In the genomic region with DNA sequence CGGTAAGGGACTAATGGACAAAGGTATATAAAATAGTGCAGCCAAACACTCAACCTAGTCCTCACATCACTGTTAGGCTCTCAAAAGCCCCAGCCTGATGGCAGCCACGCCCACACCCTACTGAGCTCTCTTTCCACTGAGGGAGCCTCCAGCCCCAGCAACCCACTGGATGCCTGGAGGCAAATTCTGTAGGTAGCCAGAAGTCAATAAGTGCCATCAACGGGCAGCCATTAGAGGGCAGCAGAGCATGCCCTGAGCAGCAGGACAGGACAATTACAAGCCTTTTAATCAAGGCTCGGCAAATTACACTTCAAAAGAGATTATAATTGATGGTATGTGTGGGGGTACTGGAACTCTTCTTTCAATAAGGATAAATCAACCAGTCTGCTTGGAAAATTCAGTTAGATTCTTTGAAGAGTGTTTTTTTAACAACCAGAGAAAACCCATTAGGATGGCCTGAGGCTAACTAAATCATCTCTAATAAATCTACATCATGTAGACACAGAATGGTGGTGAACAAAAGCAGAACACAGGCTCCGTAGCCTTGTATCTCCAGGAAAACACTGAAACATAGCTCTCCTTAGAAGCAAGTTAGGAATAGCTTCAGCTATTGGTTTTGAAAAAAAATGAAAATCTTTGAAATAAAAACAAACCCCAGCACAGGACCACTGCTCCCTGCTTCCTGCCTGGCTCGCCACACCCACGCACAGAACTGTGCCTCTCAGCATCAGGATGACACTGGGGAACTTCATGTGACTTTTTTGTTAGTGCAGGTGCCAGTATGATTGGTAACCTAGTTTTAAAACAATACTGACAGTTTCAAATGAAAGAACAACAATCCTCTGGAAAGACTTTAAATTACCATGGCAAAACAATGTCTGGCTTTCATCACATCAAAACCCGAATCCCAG, we compare ENCODE assay signal across 9 mouse cellular contexts. TPM values are rescaled to one million over a fixed set of nuclear protein-coding genes. Genes with fewer than 3 reads are reported as not detected.
DNase-seq lines count a peak whose midpoint lies in the region; ATAC-seq and TF ChIP-seq lines count a peak whose summit lies in the region.
"Had no signal": no experiment of that assay in that cellular context is flagged by ENCODE, and none has a peak within 500 bp of the region (broad histone marks: within the 10 kb centered on the region; RNA-seq: fewer than 3 reads in every experiment).

No protein-coding gene starts in this region.

- H3K9me3 ChIP-seq in limb, embryonic 10.5 days (replicated peaks) = no peaks in the 10 kb centered on the region
- no peaks in the 10 kb centered on the region for H3K9me3 ChIP-seq in midbrain, postnatal 0 days (ENCODE audit: low read length)
- H3K9me3 ChIP-seq: limb, embryonic 12.5 days had no signal

- peak; percentile 81 to 88 for ATAC-seq in hematopoietic stem cell, adult 5-6 weeks (replicated peaks in 1 of 2; ENCODE audit: insufficient read depth in 1 of 2, low FRiP score in 2 of 2, low TSS enrichment in 1 of 2, low read depth in 1 of 2, poor library complexity in 2 of 2, severe bottlenecking in 2 of 2)
- ATAC-seq in midbrain, postnatal 0 days (ENCODE audit: low FRiP score) = no peak

- H3K36me3 ChIP-seq in limb, embryonic 10.5 days = peaks cover 19% of the 10 kb centered on the region
- H3K36me3 ChIP-seq in midbrain, postnatal 0 days (ENCODE audit: insufficient read depth, low read length) = no peaks in the 10 kb centered on the region

- H3K27ac ChIP-seq in layer of hippocampus, adult 2 months = no peak overlapping the region; the same call in 1 of the 2 replicates
- no peak overlapping the region for H3K27ac ChIP-seq in limb, embryonic 10.5 days
- no peak overlapping the region for H3K27ac ChIP-seq in midbrain, postnatal 0 days (ENCODE audit: low read depth, low read length)
- H3K27ac ChIP-seq: limb, embryonic 12.5 days had no signal

- H3K9ac ChIP-seq in midbrain, postnatal 0 days (replicated peaks; ENCODE audit: low read length, poor library complexity, severe bottlenecking) = no peak overlapping the region
- H3K9ac ChIP-seq: limb, embryonic 12.5 days had no signal

- no peak overlapping the region for H3K4me2 ChIP-seq in midbrain, postnatal 0 days (ENCODE audit: low read depth, low read length, poor library complexity, severe bottlenecking)
- H3K4me2 ChIP-seq: limb, embryonic 12.5 days had no signal

- H3K4me3 ChIP-seq in layer of hippocampus, adult 2 months = no peak overlapping the region
- H3K4me3 ChIP-seq in limb, embryonic 10.5 days = no peak overlapping the region
- H3K4me3 ChIP-seq in midbrain, postnatal 0 days (ENCODE audit: low read depth, low read length) = no peak overlapping the region
- H3K4me3 ChIP-seq: limb, embryonic 12.5 days had no signal

- H3K4me1 ChIP-seq in limb, embryonic 10.5 days = peaks cover 46% of the 10 kb centered on the region
- no peaks in the 10 kb centered on the region for H3K4me1 ChIP-seq in midbrain, postnatal 0 days (ENCODE audit: insufficient read depth, low read length)

- H3K27me3 ChIP-seq in limb, embryonic 10.5 days (ENCODE audit: low read depth, poor library complexity, severe bottlenecking) = no peaks in the 10 kb centered on the region
- no peaks in the 10 kb centered on the region for H3K27me3 ChIP-seq in midbrain, postnatal 0 days (ENCODE audit: insufficient read depth, low read length)
- H3K27me3 ChIP-seq: limb, embryonic 12.5 days had no signal

- WGBS in limb, embryonic 10.5 days = 20% methylated on average over 8 of the region's 8 CpGs
- WGBS in midbrain, postnatal 0 days = 35% methylated on average over 8 of the region's 8 CpGs

- DNase-seq in layer of hippocampus, adult 2 months (ENCODE audit: low spot score in 2 of 2) = peak; percentile 20 to 29
- no peak for DNase-seq in layer of hippocampus, postnatal 36 days
- peak; percentile 77 for DNase-seq in adipocyte (ENCODE audit: low spot score)
- peak; percentile 79 for DNase-seq in embryo, embryonic 10.5 days (ENCODE audit: low spot score)
- DNase-seq in limb, embryonic 10.5 days (ENCODE audit: low spot score) = peak; percentile 56
- DNase-seq in midbrain, postnatal 0 days (ENCODE audit: low spot score) = peak; percentile 76
- no peak for DNase-seq in natural killer cell, adult 2 months (ENCODE audit: low spot score in 2 of 2)

- TF ChIP-seq CTCF in layer of hippocampus, adult 2 months (conservative IDR thresholded peaks at IDR 0.05) = peak; percentile 89
- peak; percentile 81 for TF ChIP-seq CTCF in midbrain, postnatal 0 days (IDR thresholded peaks at IDR 0.05)

RNA-seq across cellular contexts. Expression of a gene that starts 30.4 kb away (rescaled TPM):
- total RNA-seq in layer of hippocampus, adult 2 months (2021) = 10 to 100 TPM; 36.6 to 40.2 TPM
- total RNA-seq in layer of hippocampus, postnatal 36 days (2021) = 10 to 100 TPM; 38.6 to 38.9 TPM
- total RNA-seq in hematopoietic stem cell, adult 5-6 weeks (2017) = 27.8 and 29.4 TPM in 2 replicates
- 20.0 and 23.0 TPM in 2 replicates for polyA plus RNA-seq in limb, embryonic 10.5 days (2016; fragmentation: Nextera tagmentation; extraction: Ambion mirVana)
- total RNA-seq in midbrain, postnatal 0 days (2014; rRNA removed) = 52.6 and 64.0 TPM in 2 replicates
- 21.6 and 23.7 TPM in 2 replicates for polyA plus RNA-seq in midbrain, postnatal 0 days (2015; fragmentation: Nextera tagmentation; extraction: Ambion mirVana)

Comparison
In these comparisons a context has a peak if more than half of its experiments do, and no peak if none do; other contexts are left out.
1. DNase-seq: peak in layer of hippocampus, adult 2 months (2 of 2), adipocyte (single experiment), embryo, embryonic 10.5 days (single experiment), limb, embryonic 10.5 days (single experiment) and midbrain, postnatal 0 days (single experiment); none in layer of hippocampus, postnatal 36 days (0 of 2) and natural killer cell, adult 2 months (0 of 2).